Mouse (Mus musculus) ES-Bruce4 (cell line): ENCODE data around the gene Hist1h2bn.
"Not testable (repeated sequence)": the region's sequence is repeated elsewhere in the genome, so short reads cannot be mapped to it uniquely, and the experiment has no call there.

Experiments
- CTCF ChIP-seq: IDR thresholded peaks from one replicate; pipeline ENCODE4 v1.8.1; 2011; ENCODE audit warnings: low read depth, low read length
- EP300 ChIP-seq: IDR thresholded peaks from 2 replicates; pipeline ENCODE4 v1.6.1; 2011; ENCODE audit warnings: low read depth, low read length; ENCODE audit not compliant: insufficient read depth
- POLR2A ChIP-seq: IDR thresholded peaks from one replicate; pipeline ENCODE4 v1.8.1; 2011; ENCODE audit warnings: low read length; ENCODE audit not compliant: insufficient read depth

DNA sequence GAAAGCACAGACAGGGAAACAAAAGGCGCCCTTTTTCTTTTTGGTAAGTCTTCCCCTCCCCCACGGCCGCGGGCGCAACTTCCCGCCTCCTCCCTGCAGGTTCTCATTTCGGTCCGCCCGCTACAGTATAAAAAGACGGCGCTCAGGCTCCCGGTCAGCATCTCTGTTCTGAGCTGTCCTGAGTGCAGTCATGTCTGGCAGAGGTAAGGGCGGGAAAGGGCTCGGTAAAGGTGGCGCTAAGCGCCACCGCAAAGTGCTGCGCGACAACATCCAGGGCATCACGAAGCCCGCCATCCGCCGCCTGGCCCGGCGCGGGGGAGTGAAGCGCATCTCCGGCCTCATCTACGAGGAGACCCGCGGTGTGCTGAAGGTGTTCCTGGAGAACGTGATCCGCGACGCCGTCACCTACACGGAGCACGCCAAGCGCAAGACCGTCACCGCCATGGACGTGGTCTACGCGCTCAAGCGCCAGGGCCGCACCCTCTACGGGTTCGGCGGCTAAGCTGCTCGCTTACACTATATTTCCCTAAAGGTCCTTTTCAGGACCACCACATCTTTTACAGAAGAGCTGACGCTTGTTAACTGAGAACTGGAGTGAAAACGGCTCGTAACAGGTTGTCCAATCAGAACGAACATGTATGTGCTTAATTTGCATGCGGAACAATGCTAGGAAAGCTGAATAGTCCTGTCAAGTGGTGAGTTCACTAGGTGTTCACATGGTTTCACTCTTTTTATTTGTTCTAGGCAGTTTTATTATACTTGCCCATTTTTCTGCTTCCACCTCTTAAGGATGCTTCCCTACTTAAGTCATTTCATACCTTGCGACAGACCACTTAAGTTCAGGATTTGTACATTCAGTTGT lies 18.8 kb upstream of the Hist1h2bn start, which contains the start of gene Hist1h4j:
- not testable (repeated sequence) for TF ChIP-seq CTCF
- TF ChIP-seq POLR2A: peak; percentile 91
- TF ChIP-seq EP300: peak; percentile 82; the same call in 1 of the 2 replicates
